Mouse (Mus musculus) ES-E14 (cell line): Measurements from ENCODE around the gene Sbf2.

Experiments used
- HCFC1 ChIP-seq: IDR thresholded peaks from 2 replicates; pipeline ENCODE4 v1.6.1; 2012; ENCODE audit warnings: low read length, inconsistent platforms, borderline replicate concordance; ENCODE audit not compliant: insufficient read depth
- ZNF384 ChIP-seq: IDR thresholded peaks from 2 replicates; pipeline ENCODE4 v1.6.1; 2012; ENCODE audit warnings: low read depth, low read length, inconsistent platforms

DNA sequence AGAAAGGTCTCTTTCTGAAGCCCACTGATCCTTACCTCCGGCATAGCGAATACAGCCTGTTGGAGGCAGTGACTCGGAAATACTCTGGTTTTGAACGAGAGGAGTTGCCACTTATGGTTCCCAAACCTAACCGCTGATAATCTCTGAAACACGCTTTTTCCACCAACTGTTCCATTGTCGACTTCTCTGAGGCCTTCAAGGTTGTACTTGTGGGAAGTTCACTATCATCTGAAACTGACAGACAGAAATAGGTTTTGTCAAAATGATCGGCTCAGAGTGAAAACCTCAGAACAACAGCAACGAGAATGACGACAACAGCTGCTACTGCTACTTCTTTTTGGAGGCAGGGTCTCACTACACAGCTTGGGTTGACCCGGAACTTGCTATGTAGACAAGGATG lies 252.7 kb downstream of the Sbf2 start:
- TF ChIP-seq ZNF384 (no peak), HCFC1 (no peak)
